10 mouse cellular contexts compared by ENCODE assay signal in the genomic region with DNA sequence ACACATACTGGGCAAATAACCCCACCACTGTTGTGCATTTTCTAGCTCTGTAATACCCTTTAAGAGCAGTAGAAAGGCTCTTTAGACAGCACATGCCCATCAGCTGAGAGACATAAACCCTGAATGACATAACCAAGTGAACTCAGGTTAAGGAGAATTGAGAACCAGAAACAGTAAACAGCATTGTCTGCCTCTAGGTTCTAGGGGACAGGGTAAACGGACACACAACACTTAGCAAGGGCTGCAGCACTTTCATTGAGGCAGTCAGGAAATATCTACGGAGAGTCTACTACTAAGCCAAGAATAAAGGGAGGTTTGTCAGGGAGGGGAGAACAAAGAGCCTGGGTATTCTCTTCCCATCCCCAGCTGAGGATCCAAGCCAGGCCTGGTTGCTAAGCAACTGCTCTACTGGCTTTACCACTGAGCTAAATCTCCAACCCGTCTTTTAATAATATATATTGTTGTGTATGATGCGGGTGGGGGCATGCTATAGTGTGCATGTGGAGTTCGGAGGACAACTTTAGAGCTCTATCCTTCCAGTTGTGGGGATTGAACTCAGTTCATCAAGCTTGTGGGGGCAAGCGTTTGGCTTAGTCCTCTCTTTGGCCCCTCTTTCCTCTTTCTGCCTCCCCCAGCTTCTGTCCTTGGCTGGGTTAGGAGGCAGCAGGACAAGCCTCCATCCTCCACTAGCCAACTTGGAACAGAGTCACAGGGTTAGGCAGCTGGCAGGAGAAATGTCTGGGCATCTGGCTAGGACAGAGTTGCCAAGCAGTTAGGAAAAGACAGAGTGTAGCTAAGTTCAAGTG. TPM values are rescaled to one million over a fixed set of nuclear protein-coding genes. Genes with fewer than 3 reads are reported as not detected.
DNase-seq lines count a peak whose midpoint lies in the region; ATAC-seq and TF ChIP-seq lines count a peak whose summit lies in the region.
"Had no signal": no experiment of that assay in that cellular context is flagged by ENCODE, and none has a peak within 500 bp of the region (broad histone marks: within the 10 kb centered on the region; RNA-seq: fewer than 3 reads in every experiment).

No protein-coding gene starts in this region.

- H3K9me3 ChIP-seq in heart, embryonic 12.5 days (replicated peaks) = no peaks in the 10 kb centered on the region
- no peaks in the 10 kb centered on the region for H3K9me3 ChIP-seq in neural tube, embryonic 15.5 days (replicated peaks)
- H3K9me3 ChIP-seq: limb, embryonic 15.5 days had no signal

- H3K4me1 ChIP-seq in heart, adult 2 months (ENCODE audit: control insufficient read depth, insufficient read depth, low read length) = peaks cover 3% of the 10 kb centered on the region; the same call in 1 of the 2 replicates
- no peaks in the 10 kb centered on the region for H3K4me1 ChIP-seq in heart, embryonic 12.5 days (replicated peaks)
- peaks cover 8% of the 10 kb centered on the region for H3K4me1 ChIP-seq in neural tube, embryonic 15.5 days
- H3K4me1 ChIP-seq: limb, embryonic 15.5 days had no signal

- no peaks in the 10 kb centered on the region for H3K27me3 ChIP-seq in heart, adult 2 months (ENCODE audit: control insufficient read depth, insufficient read depth, low read length)
- H3K27me3 ChIP-seq in heart, embryonic 12.5 days (replicated peaks) = peaks cover 3% of the 10 kb centered on the region; the same call in 1 of the 2 replicates
- H3K27me3 ChIP-seq in neural tube, embryonic 15.5 days (replicated peaks) = no peaks in the 10 kb centered on the region; the same call in 1 of the 2 replicates
- H3K27me3 ChIP-seq: limb, embryonic 15.5 days had no signal

- H3K4me3 ChIP-seq in heart, adult 2 months = no peak overlapping the region
- no peak overlapping the region for H3K4me3 ChIP-seq in heart, embryonic 12.5 days
- H3K4me3 ChIP-seq in neural tube, embryonic 15.5 days (replicated peaks) = no peak overlapping the region
- H3K4me3 ChIP-seq: limb, embryonic 15.5 days had no signal

- intact Hi-C loops in heart, adult 2 months (cut with DNase I) = no loop called here

- no peak for ATAC-seq in heart, embryonic 12.5 days (ENCODE audit: insufficient number of reproducible peaks, low FRiP score)
- ATAC-seq in neural tube, embryonic 15.5 days (ENCODE audit: low FRiP score) = peak; percentile 86
- no peak for ATAC-seq in erythroblast, adult 5-6 weeks (replicated peaks; ENCODE audit: low FRiP score, poor library complexity, severe bottlenecking)

- peak; percentile 44 to 76 for DNase-seq in heart, adult 2 months
- peak; percentile 82 for DNase-seq in gastrocnemius, adult 18-20 months (ENCODE audit: low spot score)
- DNase-seq in layer of hippocampus, adult 18-20 months (ENCODE audit: low spot score in 2 of 2) = peak; percentile 28 to 59
- no peak for DNase-seq in urinary bladder, postnatal 10 days (ENCODE audit: low spot score)
- DNase-seq in kidney, postnatal 36 days = no peak

- H3K36me3 ChIP-seq in heart, adult 2 months (ENCODE audit: control insufficient read depth, insufficient read depth, low read length) = no peaks in the 10 kb centered on the region
- no peaks in the 10 kb centered on the region for H3K36me3 ChIP-seq in heart, embryonic 12.5 days
- H3K36me3 ChIP-seq in neural tube, embryonic 15.5 days = no peaks in the 10 kb centered on the region
- H3K36me3 ChIP-seq: limb, embryonic 15.5 days had no signal

- WGBS in heart, adult 2 months = 48% methylated on average over 6 of the region's 6 CpGs
- 61% methylated on average over 6 of the region's 6 CpGs for WGBS in heart, embryonic 12.5 days
- 44% methylated on average over 6 of the region's 6 CpGs for WGBS in neural tube, embryonic 15.5 days

- H3K27ac ChIP-seq in heart, adult 2 months = no peak overlapping the region; the same call in 1 of the 2 replicates
- H3K27ac ChIP-seq in heart, embryonic 12.5 days (ENCODE audit: poor library complexity, severe bottlenecking) = no peak overlapping the region
- H3K27ac ChIP-seq in neural tube, embryonic 15.5 days (replicated peaks) = 0 out of 2 replicates have a peak overlapping the region, but pooled peaks have one; percentile 34
- H3K27ac ChIP-seq: limb, embryonic 15.5 days had no signal

- no peak overlapping the region for H3K9ac ChIP-seq in heart, adult 2 months (ENCODE audit: low read depth, low read length)
- no peak overlapping the region for H3K9ac ChIP-seq in heart, embryonic 12.5 days
- H3K9ac ChIP-seq in neural tube, embryonic 15.5 days (replicated peaks) = no peak overlapping the region
- H3K9ac ChIP-seq: limb, embryonic 15.5 days had no signal

- TF ChIP-seq POLR2A in heart, adult 2 months (IDR thresholded peaks at IDR 0.05; ENCODE audit: insufficient read depth, low read depth, low read length) = no peak

- H3K4me2 ChIP-seq in heart, embryonic 12.5 days = no peak overlapping the region
- no peak overlapping the region for H3K4me2 ChIP-seq in neural tube, embryonic 15.5 days
- H3K4me2 ChIP-seq: limb, embryonic 15.5 days had no signal

- TF ChIP-seq CTCF in heart, adult 2 months (IDR thresholded peaks at IDR 0.05) = no peak

- peak; percentile 59; the same call in 1 of the 2 replicates for TF ChIP-seq EP300 in heart, adult 2 months (IDR thresholded peaks at IDR 0.05; ENCODE audit: insufficient read depth, low read depth, low read length)

- H3K79me2 ChIP-seq in heart, adult 2 months (replicated peaks; ENCODE audit: control insufficient read depth, insufficient read depth, low read length) = no peaks in the 10 kb centered on the region

RNA-seq across cellular contexts. Expression of a gene that starts 8.4 kb away (rescaled TPM):
- total RNA-seq in heart, adult 2 months (2021) = 1 to 10 TPM; 5.3 TPM
- 12.1 and 15.8 TPM in 2 replicates for polyA plus RNA-seq in heart, adult 2 months (2012; rRNA removed)
- polyA plus RNA-seq in heart, embryonic 12.5 days (2016; fragmentation: Nextera tagmentation; extraction: Ambion mirVana) = 22.7 TPM in 2 replicates
- total RNA-seq in gastrocnemius, adult 18-20 months (2021) = 1 to 10 TPM; 2.4 to 3.7 TPM
- 1 to 10 TPM; 6.0 to 6.9 TPM for total RNA-seq in layer of hippocampus, adult 18-20 months (2021)
- polyA plus RNA-seq in neural tube, embryonic 15.5 days (2015; fragmentation: Nextera tagmentation; extraction: Ambion mirVana) = 28.4 and 29.0 TPM in 2 replicates
- 0.96 and 2.7 TPM in 2 replicates for total RNA-seq in erythroblast, adult 5-6 weeks (2015; ENCODE audit: low replicate concordance)
- total RNA-seq in erythroblast, adult 5-6 weeks (2017; ENCODE audit: low replicate concordance) = 2.0 TPM in 1 of 2 replicates, not detected in the other

RNA-seq across cellular contexts. Expression of a gene that starts 15.5 kb away (rescaled TPM):
- total RNA-seq in heart, adult 2 months (2021) = not detected
- 0.70 and 1.4 TPM in 2 replicates for polyA plus RNA-seq in heart, adult 2 months (2012; rRNA removed)
- 0.26 TPM in 1 of 2 replicates, not detected in the other for polyA plus RNA-seq in heart, embryonic 12.5 days (2016; fragmentation: Nextera tagmentation; extraction: Ambion mirVana)
- not detected for total RNA-seq in gastrocnemius, adult 18-20 months (2021)
- under 1 TPM; 0.33 to 0.35 TPM for total RNA-seq in layer of hippocampus, adult 18-20 months (2021)
- polyA plus RNA-seq in neural tube, embryonic 15.5 days (2015; fragmentation: Nextera tagmentation; extraction: Ambion mirVana) = 0.26 and 0.46 TPM in 2 replicates
- total RNA-seq in erythroblast, adult 5-6 weeks (2015; ENCODE audit: low replicate concordance) = not detected in 2 replicates
- not detected in 2 replicates for total RNA-seq in erythroblast, adult 5-6 weeks (2017; ENCODE audit: low replicate concordance)

RNA-seq across cellular contexts. Expression of a gene that starts 47.7 kb away (rescaled TPM):
- total RNA-seq in heart, adult 2 months (2021) = 10 to 100 TPM; 17.8 to 18.9 TPM
- 34.2 and 36.3 TPM in 2 replicates for polyA plus RNA-seq in heart, adult 2 months (2012; rRNA removed)
- polyA plus RNA-seq in heart, embryonic 12.5 days (2016; fragmentation: Nextera tagmentation; extraction: Ambion mirVana) = 39.5 and 40.8 TPM in 2 replicates
- total RNA-seq in gastrocnemius, adult 18-20 months (2021) = 10 to 100 TPM in 1 of 2 experiments, 1 to 10 TPM in 1; 9.2 to 12.8 TPM
- 10 to 100 TPM; 36.0 to 42.9 TPM for total RNA-seq in layer of hippocampus, adult 18-20 months (2021)
- 84.1 and 84.2 TPM in 2 replicates for polyA plus RNA-seq in neural tube, embryonic 15.5 days (2015; fragmentation: Nextera tagmentation; extraction: Ambion mirVana)
- total RNA-seq in erythroblast, adult 5-6 weeks (2015; ENCODE audit: low replicate concordance) = 9.6 and 12.3 TPM in 2 replicates
- total RNA-seq in erythroblast, adult 5-6 weeks (2017; ENCODE audit: low replicate concordance) = 11.2 and 34.7 TPM in 2 replicates

RNA-seq across cellular contexts. Expression of a gene that starts 55.1 kb away (rescaled TPM):
- total RNA-seq in heart, adult 2 months (2021) = not detected
- polyA plus RNA-seq in heart, adult 2 months (2012; rRNA removed) = 0.12 TPM in 1 of 2 replicates, not detected in the other
- 0.18 TPM in 2 replicates for polyA plus RNA-seq in heart, embryonic 12.5 days (2016; fragmentation: Nextera tagmentation; extraction: Ambion mirVana)
- total RNA-seq in gastrocnemius, adult 18-20 months (2021) = not detected
- total RNA-seq in layer of hippocampus, adult 18-20 months (2021) = not detected
- polyA plus RNA-seq in neural tube, embryonic 15.5 days (2015; fragmentation: Nextera tagmentation; extraction: Ambion mirVana) = 0.20 TPM in 1 of 2 replicates, not detected in the other
- not detected in 2 replicates for total RNA-seq in erythroblast, adult 5-6 weeks (2015; ENCODE audit: low replicate concordance)
- not detected in 2 replicates for total RNA-seq in erythroblast, adult 5-6 weeks (2017; ENCODE audit: low replicate concordance)
- polyA plus RNA-seq: limb, embryonic 15.5 days; spleen, adult 2 months had no signal

Comparison
In these comparisons a context has a peak if more than half of its experiments do, and no peak if none do; other contexts are left out.
1. DNase-seq: peak in heart, adult 2 months (2 of 2), gastrocnemius, adult 18-20 months (single experiment) and layer of hippocampus, adult 18-20 months (2 of 2); none in urinary bladder, postnatal 10 days (single experiment) and kidney, postnatal 36 days (0 of 2).